Mouse (Mus musculus): Measurements from ENCODE around the gene Nlrp6. TPM values are rescaled to one million over a fixed set of nuclear protein-coding genes. Genes with fewer than 3 reads are reported as not detected.
"Not testable (repeated sequence)": the region's sequence is repeated elsewhere in the genome, so short reads cannot be mapped to it uniquely, and the experiment has no call there.

Nlrp6 gene
- 1 to 10 TPM in 1 of 2 experiments, under 1 TPM in 1; 0.68 to 1.2 TPM for total RNA-seq (2021)
- long read RNA-seq, experiment 1, partial matches to known transcripts = 1 of 1 reads
- long read RNA-seq, experiment 1, other reads (novel, unspliced or antisense) = 0 of 1 reads
- long read RNA-seq, experiment 2, partial matches to known transcripts = 1 of 1 reads
- long read RNA-seq, experiment 2, other reads (novel, unspliced or antisense) = 0 of 1 reads

DNA sequence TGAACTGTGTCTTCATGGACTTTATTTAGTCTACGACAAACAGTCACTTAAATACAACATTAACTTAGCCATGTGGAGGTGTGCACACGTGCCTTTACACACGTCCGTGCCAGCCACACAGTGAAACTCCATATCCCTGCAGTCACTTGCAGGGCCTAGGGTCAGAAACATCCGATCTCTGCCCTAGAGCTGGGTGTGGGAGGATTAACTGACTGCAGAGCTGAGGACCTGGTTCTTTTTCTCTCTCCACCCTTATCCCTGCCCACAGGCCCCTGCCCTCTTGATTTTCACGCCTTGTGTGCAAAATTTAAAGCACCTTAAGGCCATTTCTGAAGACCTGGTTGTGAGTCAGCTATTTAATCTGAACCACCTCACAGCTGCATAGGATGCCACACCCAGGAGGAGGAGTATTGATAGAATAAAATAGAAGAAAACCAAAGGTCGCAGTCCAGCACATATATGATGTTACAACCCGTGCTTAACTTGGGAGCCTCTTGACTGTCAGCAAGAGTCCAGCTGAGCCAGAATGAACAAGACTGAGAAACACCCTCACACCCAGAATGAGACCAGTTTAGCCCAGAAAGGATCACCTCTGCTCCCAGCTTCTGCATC is at the start of gene Nlrp6:
Gene Nlrp6, plus strand, starts transcription at position 485 of the 612 bp plus-strand sequence.
- Histone ChIP-seq H3K4me3 (no peak within 1 kb of the TSS), H3K27ac (no peak within 1 kb of the TSS)
- TF ChIP-seq CTCF (IDR thresholded peaks at IDR 0.05) = no peak
- intact Hi-C loops (cut with DNase I) = no loop called here
- no peak for DNase-seq (ENCODE audit: extremely low spot score in 1 of 2, low spot score in 2 of 2)

DNA sequence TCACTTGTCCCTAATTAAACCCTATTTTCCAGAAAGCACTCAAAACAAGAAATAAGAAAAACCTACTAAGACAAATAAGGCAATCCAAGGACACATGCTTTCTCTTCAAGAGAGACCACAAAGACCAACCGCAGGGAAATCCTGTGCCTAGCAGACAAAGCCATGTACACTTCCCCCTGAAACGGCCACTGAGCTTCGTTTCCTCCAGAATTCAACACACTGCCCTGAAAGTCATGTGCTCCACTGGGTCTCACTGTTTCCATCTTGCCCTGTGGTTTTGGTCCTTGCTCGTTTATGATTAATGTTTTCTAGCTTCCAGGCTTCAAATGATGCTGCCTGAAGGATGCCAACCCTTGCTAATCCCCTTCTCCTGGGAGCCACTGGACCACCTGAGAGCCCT is 46.5 kb upstream of the Nlrp6 start:
- DNase-seq (ENCODE audit: extremely low spot score in 1 of 2, low spot score in 2 of 2) = no peak
- no peak overlapping the region for H3K4me3 ChIP-seq
- TF ChIP-seq CTCF (IDR thresholded peaks at IDR 0.05) = no peak
- intact Hi-C loops (cut with DNase I) = no loop called here
- no peak overlapping the region for H3K27ac ChIP-seq

- TF ChIP-seq CTCF (IDR thresholded peaks at IDR 0.05) = no peak
- Histone ChIP-seq H3K27ac (no peak overlapping the region), H3K4me3 (no peak overlapping the region)
- intact Hi-C loops (cut with DNase I) = no loop called here
- DNase-seq (ENCODE audit: extremely low spot score in 1 of 2, low spot score in 2 of 2) = no peak
These were observed 43.3 kb upstream of the Nlrp6 start for GRCm38 (mm10) chr7:140877364-140877763.

DNA sequence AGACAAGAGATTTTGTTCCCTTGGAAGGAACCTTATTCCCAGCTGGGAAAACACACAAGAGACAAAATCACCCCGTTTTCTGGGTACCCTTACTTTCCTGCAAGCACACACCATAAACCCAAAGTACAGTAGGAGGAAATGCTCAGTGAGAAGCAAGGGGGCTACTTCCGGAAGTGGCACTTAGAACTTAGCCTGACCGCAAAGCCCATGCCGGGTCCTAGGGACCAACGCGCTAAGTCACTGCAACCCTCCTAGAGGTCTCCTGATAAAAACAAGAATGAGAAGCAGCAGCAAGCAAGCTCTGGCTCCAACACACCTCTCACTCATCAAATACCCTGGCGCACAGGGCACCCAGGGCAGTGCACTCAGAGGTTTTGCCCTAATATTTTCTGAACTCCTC is 41.3 kb upstream of the Nlrp6 start:
- intact Hi-C loops (cut with DNase I) = no loop called here
- no peak for TF ChIP-seq CTCF (IDR thresholded peaks at IDR 0.05)
- Histone ChIP-seq H3K4me3 (no peak overlapping the region), H3K27ac (no peak overlapping the region)
- DNase-seq (ENCODE audit: extremely low spot score in 1 of 2, low spot score in 2 of 2) = no peak

DNA sequence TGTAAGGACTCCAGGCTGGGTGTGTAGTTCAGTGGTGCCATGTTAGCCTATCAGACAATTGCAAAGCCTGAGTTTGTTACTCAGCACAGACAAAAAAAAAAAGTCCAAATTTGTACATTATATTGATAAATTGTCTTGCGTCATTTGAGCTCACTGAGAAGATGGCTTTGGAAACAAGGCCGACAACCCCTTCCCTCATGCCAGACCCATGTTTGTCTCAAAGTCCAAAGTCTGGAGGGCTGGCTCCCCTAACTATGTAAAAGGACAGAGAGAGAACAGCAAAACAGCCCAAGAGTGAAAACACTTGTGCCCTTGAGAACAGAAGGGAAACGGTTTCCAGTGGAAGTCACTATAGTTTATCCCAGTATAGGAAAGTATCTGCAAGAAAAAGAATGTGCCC is 40.3 kb upstream of the Nlrp6 start:
- Histone ChIP-seq H3K27ac (no peak overlapping the region), H3K4me3 (peak overlapping the region; percentile 85; the same call in 1 of the 2 replicates)
- no peak for TF ChIP-seq CTCF (IDR thresholded peaks at IDR 0.05)
- DNase-seq (ENCODE audit: extremely low spot score in 1 of 2, low spot score in 2 of 2) = no peak
- intact Hi-C loops (cut with DNase I) = loop anchor here (5.0 kb wide), 1 partner anchor 33 kb away; the partner anchor contains the start of genes Odf3 and Scgb1c1

DNA sequence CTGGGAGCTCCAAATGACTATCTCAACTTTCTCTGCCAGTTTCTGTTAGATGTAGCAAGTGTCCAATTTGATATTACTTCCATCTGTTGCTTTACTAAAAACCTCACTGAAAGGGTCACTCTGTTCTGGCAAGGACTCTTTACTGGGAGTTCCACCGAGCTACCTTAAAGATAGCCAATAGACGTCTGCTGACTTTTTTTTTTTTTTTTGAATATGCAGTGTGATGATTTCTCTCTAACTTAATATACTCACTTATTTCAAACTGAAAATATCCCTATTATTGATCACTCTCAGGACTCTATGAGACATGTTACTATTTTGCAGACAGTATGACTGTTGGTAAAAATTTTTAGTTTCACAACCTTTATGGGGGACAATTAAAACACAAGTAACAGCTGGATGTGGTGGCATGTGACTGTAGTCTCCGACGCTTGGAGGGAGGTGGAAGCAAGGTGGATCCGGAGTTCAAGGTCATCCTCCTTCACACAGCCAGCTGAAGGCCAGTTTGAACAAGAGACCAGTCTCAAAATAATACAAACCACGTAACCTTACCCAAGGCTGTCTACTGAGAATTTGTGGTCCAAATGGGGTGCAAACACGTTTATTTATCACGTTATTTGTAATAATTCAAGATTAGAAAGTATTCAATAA is 39.7 kb upstream of the Nlrp6 start:
- Histone ChIP-seq H3K27ac (peak overlapping the region; percentile 95), H3K4me3 (peak overlapping the region; percentile 85)
- no peak for DNase-seq (ENCODE audit: extremely low spot score in 1 of 2, low spot score in 2 of 2)
- intact Hi-C loops (cut with DNase I) = loop anchor here (5.0 kb wide), 1 partner anchor 34 kb away; the partner anchor contains the start of genes Odf3 and Scgb1c1
- no peak for TF ChIP-seq CTCF (IDR thresholded peaks at IDR 0.05)

GRCm38 (mm10) chr7:140881696-140882468 is 38.8 kb upstream of the Nlrp6 start, which contains the start of the genes Psmd13 and Sirt3:
Gene Psmd13 (plus strand): TSS chr7:140881968.
Gene Sirt3 (minus strand): TSS chr7:140882309.
- DNase-seq (ENCODE audit: extremely low spot score in 1 of 2, low spot score in 2 of 2) = peak; percentile 94
- TF ChIP-seq CTCF (IDR thresholded peaks at IDR 0.05) = no peak
- peak within 1 kb of the TSS; percentile 85 for H3K4me3 ChIP-seq
- peak within 1 kb of the TSS; percentile 95 for H3K27ac ChIP-seq
- intact Hi-C loops (cut with DNase I) = loop anchor here (1.0 to 5.0 kb wide), 2 partner anchors 25 to 35 kb away; partner anchors contain the start of genes Bet1l, Odf3 and Scgb1c1

DNA sequence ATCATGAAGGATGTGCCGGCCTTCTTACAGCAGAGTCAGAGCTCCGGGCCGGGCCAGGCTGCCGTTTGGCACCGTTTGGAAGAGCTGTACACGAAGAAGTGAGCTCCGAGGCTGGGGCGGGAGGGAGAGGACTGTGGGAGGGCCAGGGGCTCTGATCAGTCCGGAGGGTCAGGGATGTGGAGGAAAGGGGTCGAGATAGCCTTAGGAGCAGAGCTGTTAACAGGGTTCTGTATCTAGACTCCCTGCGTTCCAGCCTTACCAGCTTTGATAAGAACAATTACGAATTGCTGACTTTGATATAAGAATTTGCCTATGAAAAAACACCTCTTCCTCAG is 38.3 kb upstream of the Nlrp6 start:
- peak overlapping the region; percentile 85 for H3K4me3 ChIP-seq
- no peak for TF ChIP-seq CTCF (IDR thresholded peaks at IDR 0.05)
- no peak for DNase-seq (ENCODE audit: extremely low spot score in 1 of 2, low spot score in 2 of 2)
- intact Hi-C loops (cut with DNase I) = loop anchor here (1.0 to 5.0 kb wide), 2 partner anchors 25 to 35 kb away; partner anchors contain the start of genes Bet1l, Odf3 and Scgb1c1
- H3K27ac ChIP-seq = peak overlapping the region; percentile 95

DNA sequence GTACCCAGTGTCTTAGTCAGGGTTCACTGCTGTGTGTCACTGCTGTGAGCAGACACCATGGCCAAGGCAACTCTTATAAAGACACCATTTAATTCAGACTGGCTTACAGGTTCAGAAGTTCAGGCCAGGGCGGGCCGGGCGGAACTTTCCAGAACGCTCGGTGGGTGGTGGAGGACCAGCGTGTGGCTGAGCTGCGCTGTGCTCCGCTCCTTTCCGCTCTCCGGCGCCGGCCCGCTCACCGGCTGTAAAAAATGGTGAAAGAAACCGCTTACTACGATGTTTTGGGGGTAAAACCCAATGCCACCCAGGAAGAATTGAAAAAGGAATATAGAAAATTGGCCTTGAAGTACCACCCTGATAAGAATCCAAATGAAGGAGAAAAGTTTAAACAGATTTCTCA is 30.1 kb upstream of the Nlrp6 start:
- DNase-seq (ENCODE audit: extremely low spot score in 1 of 2, low spot score in 2 of 2); H3K27ac ChIP-seq; H3K4me3 ChIP-seq; intact Hi-C loops (cut with DNase I): not testable (repeated sequence)

DNA sequence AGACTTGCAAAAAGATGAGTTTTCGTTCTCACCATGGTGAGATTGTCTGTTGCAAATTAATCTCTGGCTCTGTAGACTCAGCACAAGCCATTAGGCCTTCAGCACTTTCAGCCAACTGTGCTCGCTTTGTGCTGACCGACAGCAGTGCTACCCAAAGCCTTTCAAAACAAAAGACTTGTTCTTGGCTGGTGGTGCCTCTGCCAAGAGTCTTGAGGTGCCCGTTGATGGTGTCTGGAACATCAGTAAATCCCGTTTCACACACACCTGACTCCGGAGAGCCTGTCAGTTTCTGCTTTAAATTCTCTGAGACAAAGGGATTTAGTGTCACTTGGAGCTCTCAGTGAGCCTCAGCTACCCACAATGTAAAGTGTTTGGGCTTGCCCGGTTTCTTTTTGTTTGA is 26.7 kb upstream of the Nlrp6 start:
- intact Hi-C loops (cut with DNase I) = no loop called here
- no peak for DNase-seq (ENCODE audit: extremely low spot score in 1 of 2, low spot score in 2 of 2)
- TF ChIP-seq CTCF (IDR thresholded peaks at IDR 0.05) = no peak

DNA sequence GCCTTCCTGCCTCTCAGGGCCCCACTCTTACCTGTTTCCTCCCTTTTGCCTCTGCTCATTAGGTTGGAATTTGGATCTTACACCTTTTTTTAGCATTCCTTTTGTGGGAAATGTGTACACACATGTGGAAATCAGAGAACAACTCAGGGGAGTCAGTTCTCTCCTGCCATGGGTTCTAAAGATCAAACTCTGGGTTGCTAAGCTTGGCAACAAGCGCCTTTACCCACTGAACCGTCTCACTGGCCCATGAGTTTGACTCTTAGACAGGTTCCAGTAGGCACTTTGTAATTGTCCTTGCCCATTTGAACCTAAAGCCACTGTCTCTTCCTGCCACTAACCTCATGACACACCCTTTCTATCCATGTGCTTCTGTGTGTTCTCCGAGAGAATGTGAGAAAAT is 26.1 kb upstream of the Nlrp6 start:
- DNase-seq (ENCODE audit: extremely low spot score in 1 of 2, low spot score in 2 of 2) = no peak

More for the DNA sequence above, 26.7 kb upstream of the Nlrp6 start:
- Histone ChIP-seq H3K27ac (no peak overlapping the region), H3K4me3 (no peak overlapping the region)

More for the DNA sequence above, 26.1 kb upstream of the Nlrp6 start:
- Histone ChIP-seq H3K27ac (no peak overlapping the region), H3K4me3 (no peak overlapping the region)
- no peak for TF ChIP-seq CTCF (IDR thresholded peaks at IDR 0.05)
- intact Hi-C loops (cut with DNase I) = no loop called here
